Mouse (Mus musculus) forebrain, embryonic 16.5 days (tissue): ENCODE results near the gene Kcnrg. TPM values are rescaled to one million over a fixed set of nuclear protein-coding genes. Genes with fewer than 3 reads are reported as not detected.
"Not testable (repeated sequence)": the region's sequence is repeated elsewhere in the genome, so short reads cannot be mapped to it uniquely, and the experiment has no call there.

Source experiments
- ATAC-seq: fragments of 200-750 bp; cut with Nextera tagmentation; 2 replicates; pipeline ENCODE4 v1.8.0; 2017; ENCODE audit warnings: mild to moderate bottlenecking, moderate library complexity
- H3K27ac ChIP-seq: fragments of 300-500 bp; sonication (generic); 2 replicates; pipeline ENCODE4 v1.5.1; 2014; ENCODE audit warnings: low read length, control low read depth
- H3K27me3 ChIP-seq: fragments of 300-500 bp; sonication (generic); replicated peaks from 2 replicates; pipeline ENCODE4 v1.6.1; 2014; ENCODE audit warnings: low read length; ENCODE audit not compliant: control insufficient read depth, insufficient read depth
- H3K36me3 ChIP-seq: fragments of 300-500 bp; sonication (generic); 2 replicates; pipeline ENCODE4 v1.6.1; 2014; ENCODE audit not compliant: control insufficient read depth, insufficient read depth
- H3K4me1 ChIP-seq: fragments of 300-500 bp; sonication (generic); replicated peaks from 2 replicates; pipeline ENCODE4 v1.6.1; 2014; ENCODE audit warnings: low read length; ENCODE audit not compliant: control insufficient read depth, insufficient read depth
- H3K4me2 ChIP-seq: fragments of 300-500 bp; sonication (generic); 2 replicates; pipeline ENCODE4 v1.6.1; 2014; ENCODE audit warnings: mild to moderate bottlenecking, low read length, control low read depth
- H3K4me3 ChIP-seq: fragments of 300-500 bp; sonication (generic); replicated peaks from 2 replicates; pipeline ENCODE4 v1.5.1; 2014; ENCODE audit warnings: mild to moderate bottlenecking, low read length, control low read depth
- H3K9ac ChIP-seq: fragments of 300-500 bp; sonication (generic); replicated peaks from 2 replicates; pipeline ENCODE4 v1.6.1; 2014; ENCODE audit warnings: low read depth, low read length, control low read depth
- H3K9me3 ChIP-seq: fragments of 300-500 bp; sonication (generic); 2 replicates; pipeline ENCODE4 v1.6.1; 2016; ENCODE audit warnings: low read length; ENCODE audit not compliant: control insufficient read depth
- WGBS: fragments of 180-500 bp; shearing (Covaris S2); extraction: QIAGEN DNeasy Blood & Tissue Kit; methylation state at CpG from one replicate; pipeline ENCODE4 v1.1.7; 2014; 5-methylcytosine and 5-hydroxymethylcytosine counted together
- polyA plus RNA-seq: library from polyadenylated mRNA; unstranded; fragments of >200 nt; fragmentation: Nextera tagmentation; extraction: Ambion mirVana; gene quantifications from 2 replicates; pipeline ENCODE4 v1.2.1, GENCODE M21; 2015

The Kcnrg gene
- polyA plus RNA-seq: 3.7 and 4.4 TPM in 2 replicates

GRCm38 (mm10) chr14:61607157-61607556 lies at the start of gene Kcnrg:
TSS of gene Kcnrg (plus strand) at chr14:61607457.
- no peaks in the 10 kb centered on the region for H3K27me3 ChIP-seq
- no peak within 1 kb of the TSS for H3K27ac ChIP-seq
- no peaks in the 10 kb centered on the region for H3K9me3 ChIP-seq
- H3K9ac ChIP-seq: no peak within 1 kb of the TSS
- WGBS: 93% methylated on average over 3 of the region's 3 CpGs
- H3K36me3 ChIP-seq: peaks cover 29% of the 10 kb centered on the region
- no peak within 1 kb of the TSS for H3K4me2 ChIP-seq
- H3K4me3 ChIP-seq: no peak within 1 kb of the TSS
- no peak for ATAC-seq
- peaks cover 6% of the 10 kb centered on the region; the same call in 1 of the 2 replicates for H3K4me1 ChIP-seq

GRCm38 (mm10) chr14:61558901-61559300 lies 48.4 kb upstream of the Kcnrg start:
- H3K27ac ChIP-seq: no peak overlapping the region
- H3K4me3 ChIP-seq: no peak overlapping the region
- 91% methylated on average over 6 of the region's 6 CpGs for WGBS

DNA sequence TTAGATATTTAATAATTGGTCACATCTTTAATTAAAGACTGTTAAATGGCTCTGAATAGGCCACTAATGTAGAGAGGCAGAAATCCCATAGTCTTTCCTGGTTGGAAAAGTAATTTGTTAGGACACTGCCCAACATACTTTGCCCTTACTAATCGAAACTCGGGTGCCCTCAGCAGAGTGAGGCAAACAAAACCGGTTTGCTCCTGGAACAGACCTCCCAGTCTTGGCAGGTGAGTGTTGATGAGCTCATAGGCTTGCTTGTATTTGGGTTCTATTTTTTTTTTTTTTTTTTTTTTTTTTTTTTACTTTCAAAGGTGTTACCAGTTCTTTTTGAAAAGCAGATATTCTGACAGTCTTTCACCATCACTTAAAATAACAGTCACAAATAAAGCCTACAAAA lies 47.4 kb upstream of the Kcnrg start:
- no peak overlapping the region for H3K4me2 ChIP-seq
- no peak overlapping the region for H3K27ac ChIP-seq
- ATAC-seq: no peak
- WGBS: 76% methylated on average over 3 of the region's 3 CpGs
- H3K4me3 ChIP-seq: no peak overlapping the region
- H3K9me3 ChIP-seq: no peaks in the 10 kb centered on the region
- no peaks in the 10 kb centered on the region for H3K36me3 ChIP-seq
- H3K9ac ChIP-seq: no peak overlapping the region
- H3K27me3 ChIP-seq: no peaks in the 10 kb centered on the region
- H3K4me1 ChIP-seq: peaks cover 3% of the 10 kb centered on the region

More at GRCm38 (mm10) chr14:61558901-61559300, 48.4 kb upstream of the Kcnrg start:
- Histone ChIP-seq H3K27me3 (no peaks in the 10 kb centered on the region), H3K4me2 (no peak overlapping the region), H3K9me3 (no peaks in the 10 kb centered on the region), H3K4me1 (peaks cover 3% of the 10 kb centered on the region), H3K36me3 (no peaks in the 10 kb centered on the region), H3K9ac (no peak overlapping the region)
- ATAC-seq: no peak

DNA sequence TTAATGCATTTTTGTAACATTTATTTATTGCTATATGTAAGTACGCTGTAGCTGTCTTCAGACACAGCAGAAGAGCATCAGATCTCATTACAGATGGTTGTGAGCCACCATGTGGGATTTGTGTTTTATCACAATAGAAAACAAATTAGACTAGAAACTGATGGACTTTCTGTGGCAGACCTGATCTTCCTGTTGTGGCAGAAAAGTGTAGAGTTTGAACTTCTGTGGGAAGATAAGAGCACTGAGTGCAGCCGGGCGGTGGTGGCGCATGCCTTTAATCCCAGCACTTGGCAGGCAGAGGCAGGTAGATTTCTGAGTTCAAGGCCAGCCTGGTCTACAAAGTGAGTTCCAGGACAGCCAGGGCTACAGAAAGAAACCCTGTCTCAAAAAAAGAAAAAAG lies 41.0 kb upstream of the Kcnrg start:
- H3K9ac ChIP-seq, H3K4me2 ChIP-seq, H3K4me3 ChIP-seq, H3K27me3 ChIP-seq, H3K27ac ChIP-seq, H3K9me3 ChIP-seq, H3K4me1 ChIP-seq, H3K36me3 ChIP-seq, ATAC-seq: not testable (repeated sequence)
- 96% methylated on average over 4 of the region's 4 CpGs for WGBS

DNA sequence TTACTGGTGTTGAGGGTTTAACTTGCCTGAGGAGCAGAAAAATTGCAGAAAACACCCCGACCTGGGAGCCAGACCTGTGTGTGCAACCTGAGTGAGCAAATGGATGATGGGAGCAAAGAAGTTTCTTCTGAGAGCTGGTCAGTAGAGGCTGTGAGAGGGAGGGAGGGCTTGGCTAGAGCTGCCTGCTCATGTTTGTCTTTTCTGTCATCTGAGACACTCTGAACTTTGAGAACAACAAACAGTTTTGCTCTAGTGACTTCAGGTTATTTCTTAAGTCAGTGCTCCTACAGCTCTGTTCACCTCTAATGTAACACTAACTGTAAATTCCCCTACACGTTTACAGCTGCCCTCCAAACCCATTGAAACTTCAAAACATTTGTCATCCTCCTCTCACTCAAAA lies 37.9 kb upstream of the Kcnrg start:
- Histone ChIP-seq H3K4me1 (no peaks in the 10 kb centered on the region), H3K27ac (no peak overlapping the region), H3K4me2 (no peak overlapping the region), H3K36me3 (no peaks in the 10 kb centered on the region), H3K4me3 (no peak overlapping the region), H3K9me3 (no peaks in the 10 kb centered on the region), H3K9ac (no peak overlapping the region), H3K27me3 (no peaks in the 10 kb centered on the region)
- 72% methylated on average over 2 of the region's 2 CpGs for WGBS
- ATAC-seq: no peak

GRCm38 (mm10) chr14:61571366-61571765 lies 35.9 kb upstream of the Kcnrg start:
- H3K4me2 ChIP-seq: no peak overlapping the region
- no peak overlapping the region for H3K27ac ChIP-seq
- H3K36me3 ChIP-seq: no peaks in the 10 kb centered on the region
- ATAC-seq: no peak
- no peaks in the 10 kb centered on the region for H3K4me1 ChIP-seq
- WGBS: 11% methylated on average over 4 of the region's 4 CpGs
- H3K9ac ChIP-seq: no peak overlapping the region
- H3K4me3 ChIP-seq: no peak overlapping the region
- H3K27me3 ChIP-seq: no peaks in the 10 kb centered on the region
- H3K9me3 ChIP-seq: no peaks in the 10 kb centered on the region

DNA sequence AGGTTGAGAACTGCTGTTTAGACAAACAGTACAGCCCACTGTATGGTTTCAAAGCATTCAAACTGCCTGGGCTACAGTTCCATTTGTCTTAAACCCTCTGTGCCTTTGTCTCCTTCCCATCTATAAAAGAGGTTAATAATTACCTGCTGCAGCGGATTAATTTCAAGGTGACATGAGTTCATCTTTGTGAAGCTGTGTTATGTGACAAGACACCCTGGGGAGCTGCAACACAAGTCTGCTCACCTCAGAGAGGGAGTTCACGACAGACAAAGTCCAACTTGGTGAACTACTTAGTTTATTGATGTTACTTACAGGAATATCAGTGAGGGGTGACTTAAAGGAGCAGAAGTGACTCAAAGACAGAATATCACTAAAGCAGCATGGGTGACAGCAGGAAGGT lies 35.1 kb upstream of the Kcnrg start:
- Histone ChIP-seq H3K4me3 (no peak overlapping the region), H3K9ac (no peak overlapping the region), H3K4me1 (no peaks in the 10 kb centered on the region), H3K9me3 (no peaks in the 10 kb centered on the region), H3K4me2 (no peak overlapping the region), H3K36me3 (no peaks in the 10 kb centered on the region), H3K27ac (no peak overlapping the region), H3K27me3 (no peaks in the 10 kb centered on the region)
- WGBS: 69% methylated on average over 2 of the region's 2 CpGs
- ATAC-seq: no peak

GRCm38 (mm10) chr14:61575066-61575465 lies 32.2 kb upstream of the Kcnrg start:
- Histone ChIP-seq H3K4me3 (no peak overlapping the region), H3K27me3 (no peaks in the 10 kb centered on the region), H3K27ac (no peak overlapping the region), H3K36me3 (no peaks in the 10 kb centered on the region), H3K9ac (no peak overlapping the region), H3K4me1 (no peaks in the 10 kb centered on the region), H3K4me2 (no peak overlapping the region), H3K9me3 (no peaks in the 10 kb centered on the region)
- no peak for ATAC-seq
- WGBS: 88% methylated on average over 10 of the region's 10 CpGs

DNA sequence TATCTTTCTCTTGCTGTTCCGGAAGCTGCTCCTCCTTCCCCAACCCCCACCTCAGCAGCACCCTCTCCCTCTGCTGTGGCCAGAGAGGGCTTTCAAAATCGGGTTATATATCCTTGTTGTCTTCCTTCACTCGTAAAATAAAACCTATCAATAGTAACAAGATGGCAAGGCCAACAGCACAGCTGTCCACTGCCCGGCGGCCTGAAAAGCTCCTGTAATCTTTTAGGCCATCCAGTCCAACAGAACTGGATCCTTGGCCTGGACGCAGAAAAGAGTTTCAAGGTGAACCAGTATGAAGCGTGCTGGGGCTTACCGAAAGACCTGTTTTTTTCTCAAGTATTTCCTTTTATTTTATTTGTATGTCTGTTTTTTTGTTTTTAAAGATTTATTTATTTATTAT lies 31.3 kb upstream of the Kcnrg start:
- Histone ChIP-seq H3K9me3 (no peaks in the 10 kb centered on the region), H3K27ac (no peak overlapping the region), H3K4me3 (no peak overlapping the region), H3K27me3 (no peaks in the 10 kb centered on the region), H3K36me3 (no peaks in the 10 kb centered on the region), H3K9ac (no peak overlapping the region), H3K4me1 (no peaks in the 10 kb centered on the region), H3K4me2 (no peak overlapping the region)
- 93% methylated on average over 8 of the region's 8 CpGs for WGBS
- no peak for ATAC-seq
